Mouse (Mus musculus) right cerebral cortex, postnatal 25 days (tissue): Measurements from ENCODE around the gene Pdia5.

Source experiments
- DNase-seq: peaks from one replicate; pipeline ENCODE4 v3.0.0; 2022

Pdia5 gene

GRCm38 (mm10) chr16:35490231-35491070 lies at the start of gene Pdia5:
TSS of gene Pdia5 (minus strand) at chr16:35490873.
- peak; percentile 86 for DNase-seq

GRCm38 (mm10) chr16:35539041-35539440 lies 48.4 kb upstream of the Pdia5 start:
- DNase-seq: no peak

GRCm38 (mm10) chr16:35537651-35538050 lies 47.0 kb upstream of the Pdia5 start:
- DNase-seq: no peak

GRCm38 (mm10) chr16:35534630-35535029 lies 44.0 kb upstream of the Pdia5 start:
- no peak for DNase-seq

GRCm38 (mm10) chr16:35524200-35524599 lies 33.5 kb upstream of the Pdia5 start:
- no peak for DNase-seq

- no peak for DNase-seq
These were observed 28.6 kb upstream of the Pdia5 start for GRCm38 (mm10) chr16:35519245-35519644.

GRCm38 (mm10) chr16:35517976-35518951 lies 27.6 kb upstream of the Pdia5 start:
- DNase-seq: no peak

GRCm38 (mm10) chr16:35515977-35516612 lies 25.4 kb upstream of the Pdia5 start:
- DNase-seq: no peak

GRCm38 (mm10) chr16:35509331-35510070 lies 18.8 kb upstream of the Pdia5 start:
- DNase-seq: no peak

GRCm38 (mm10) chr16:35508581-35508980 lies 17.9 kb upstream of the Pdia5 start:
- DNase-seq: no peak

GRCm38 (mm10) chr16:35505786-35506185 lies 15.1 kb upstream of the Pdia5 start:
- DNase-seq: no peak

GRCm38 (mm10) chr16:35504266-35504665 lies 13.6 kb upstream of the Pdia5 start:
- no peak for DNase-seq

GRCm38 (mm10) chr16:35502456-35502855 lies 11.8 kb upstream of the Pdia5 start:
- no peak for DNase-seq

GRCm38 (mm10) chr16:35501106-35501760 lies 10.6 kb upstream of the Pdia5 start:
- no peak for DNase-seq

- no peak for DNase-seq
These were observed 9.7 kb upstream of the Pdia5 start for GRCm38 (mm10) chr16:35500342-35500741.

GRCm38 (mm10) chr16:35489793-35490192 lies 880 bp downstream of the Pdia5 start:
- no peak for DNase-seq

GRCm38 (mm10) chr16:35489066-35489718 lies 1.5 kb downstream of the Pdia5 start:
- no peak for DNase-seq

GRCm38 (mm10) chr16:35487776-35488175 lies 2.9 kb downstream of the Pdia5 start:
- no peak for DNase-seq

GRCm38 (mm10) chr16:35487056-35487455 lies 3.6 kb downstream of the Pdia5 start:
- DNase-seq: no peak

GRCm38 (mm10) chr16:35485711-35486110 lies 5.0 kb downstream of the Pdia5 start:
- DNase-seq: no peak

- DNase-seq: no peak
These were observed 6.0 kb downstream of the Pdia5 start for GRCm38 (mm10) chr16:35484526-35485233.
